Mouse (Mus musculus) heart, embryonic 13.5 days (tissue): Measurements from ENCODE around the gene Tspan31. TPM values are rescaled to one million over a fixed set of nuclear protein-coding genes. Genes with fewer than 3 reads are reported as not detected.

Experiments used
- ATAC-seq: fragments of 200-750 bp; cut with Nextera tagmentation; 2 replicates; pipeline ENCODE4 v1.8.0; 2017; ENCODE audit warnings: moderate TSS enrichment; ENCODE audit not compliant: insufficient number of reproducible peaks, low FRiP score, low TSS enrichment; ENCODE audit errors: extremely low read depth
- H3K27ac ChIP-seq: fragments of 300-500 bp; sonication (generic); replicated peaks from 2 replicates; pipeline ENCODE4 v1.5.1; 2015; ENCODE audit warnings: moderate library complexity, mild to moderate bottlenecking, inconsistent platforms
- H3K27me3 ChIP-seq: fragments of 300-500 bp; sonication (generic); replicated peaks from 2 replicates; pipeline ENCODE4 v1.6.1; 2015; ENCODE audit warnings: mild to moderate bottlenecking, inconsistent platforms
- H3K36me3 ChIP-seq: fragments of 300-500 bp; sonication (generic); 2 replicates; pipeline ENCODE4 v1.6.1; 2015; ENCODE audit warnings: mild to moderate bottlenecking, inconsistent platforms
- H3K4me1 ChIP-seq: fragments of 300-500 bp; sonication (generic); 2 replicates; pipeline ENCODE4 v1.6.1; 2015; ENCODE audit warnings: inconsistent platforms
- H3K4me2 ChIP-seq: fragments of 300-500 bp; sonication (generic); 2 replicates; pipeline ENCODE4 v1.6.1; 2015; ENCODE audit warnings: inconsistent platforms, mild to moderate bottlenecking, moderate library complexity
- H3K4me3 ChIP-seq: fragments of 300-500 bp; sonication (generic); 2 replicates; pipeline ENCODE4 v1.5.1; 2015; ENCODE audit warnings: moderate library complexity, mild to moderate bottlenecking, inconsistent platforms
- H3K9ac ChIP-seq: fragments of 300-500 bp; sonication (generic); 2 replicates; pipeline ENCODE4 v1.6.1; 2015; ENCODE audit warnings: inconsistent platforms, mild to moderate bottlenecking, moderate library complexity
- H3K9me3 ChIP-seq: fragments of 300-500 bp; sonication (generic); 2 replicates; pipeline ENCODE4 v1.6.1; 2016; ENCODE audit warnings: inconsistent platforms
- WGBS: fragments of 180-500 bp; shearing (Covaris S2); methylation state at CpG from one replicate; pipeline ENCODE4 v1.1.7; 2015; ENCODE audit warnings: mixed read lengths; 5-methylcytosine and 5-hydroxymethylcytosine counted together
- polyA plus RNA-seq: library from polyadenylated mRNA; unstranded; fragments of >200 nt; fragmentation: Nextera tagmentation; extraction: Ambion mirVana; gene quantifications from 2 replicates; pipeline ENCODE4 v1.2.1, GENCODE M21; 2015

Gene Tspan31
- polyA plus RNA-seq, 1 experiment from 2014 or later = 110 TPM

DNA sequence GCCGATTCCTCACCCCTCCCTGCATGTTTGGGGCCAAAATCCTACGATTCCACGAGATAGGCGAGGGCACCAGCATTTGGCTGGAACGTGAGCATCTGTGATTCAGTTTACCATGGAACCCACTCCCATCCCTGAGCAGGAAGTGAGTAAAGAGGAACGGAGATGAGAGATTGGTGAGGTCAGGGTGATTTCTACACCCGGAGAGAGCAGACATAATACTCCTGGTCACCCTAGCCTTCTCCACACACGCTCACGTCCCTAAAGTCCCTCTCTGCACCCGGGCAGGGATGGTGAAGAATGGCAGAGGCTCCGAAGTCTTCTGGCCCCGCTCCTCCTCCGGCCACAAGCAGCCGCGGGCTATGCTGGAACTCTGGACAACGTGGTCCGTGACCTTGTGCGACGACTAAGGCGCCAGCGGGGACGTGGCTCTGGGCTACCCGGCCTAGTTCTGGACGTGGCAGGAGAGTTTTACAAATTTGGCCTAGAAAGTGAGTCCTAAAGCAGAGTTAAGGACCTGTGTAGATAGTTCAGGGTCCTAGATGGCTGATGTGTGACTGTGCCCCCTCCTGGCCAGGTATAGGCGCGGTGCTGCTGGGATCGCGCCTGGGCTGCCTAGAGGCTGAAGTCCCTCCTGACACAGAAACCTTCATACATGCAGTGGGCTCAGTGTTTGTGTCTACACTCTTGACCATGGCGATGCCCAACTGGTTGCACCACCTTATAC is 20.5 kb downstream of the Tspan31 start:
- Histone ChIP-seq H3K9ac (peak overlapping the region; percentile 50; the same call in 1 of the 2 replicates), H3K4me3 (peak overlapping the region; percentile 32), H3K27me3 (peaks cover 80% of the 10 kb centered on the region), H3K27ac (no peak overlapping the region), H3K36me3 (peaks cover 12% of the 10 kb centered on the region), H3K4me2 (peak overlapping the region; percentile 51), H3K4me1 (peaks cover 21% of the 10 kb centered on the region), H3K9me3 (no peaks in the 10 kb centered on the region)
- ATAC-seq = no peak
- WGBS = 3% methylated on average over 29 of the region's 29 CpGs

DNA sequence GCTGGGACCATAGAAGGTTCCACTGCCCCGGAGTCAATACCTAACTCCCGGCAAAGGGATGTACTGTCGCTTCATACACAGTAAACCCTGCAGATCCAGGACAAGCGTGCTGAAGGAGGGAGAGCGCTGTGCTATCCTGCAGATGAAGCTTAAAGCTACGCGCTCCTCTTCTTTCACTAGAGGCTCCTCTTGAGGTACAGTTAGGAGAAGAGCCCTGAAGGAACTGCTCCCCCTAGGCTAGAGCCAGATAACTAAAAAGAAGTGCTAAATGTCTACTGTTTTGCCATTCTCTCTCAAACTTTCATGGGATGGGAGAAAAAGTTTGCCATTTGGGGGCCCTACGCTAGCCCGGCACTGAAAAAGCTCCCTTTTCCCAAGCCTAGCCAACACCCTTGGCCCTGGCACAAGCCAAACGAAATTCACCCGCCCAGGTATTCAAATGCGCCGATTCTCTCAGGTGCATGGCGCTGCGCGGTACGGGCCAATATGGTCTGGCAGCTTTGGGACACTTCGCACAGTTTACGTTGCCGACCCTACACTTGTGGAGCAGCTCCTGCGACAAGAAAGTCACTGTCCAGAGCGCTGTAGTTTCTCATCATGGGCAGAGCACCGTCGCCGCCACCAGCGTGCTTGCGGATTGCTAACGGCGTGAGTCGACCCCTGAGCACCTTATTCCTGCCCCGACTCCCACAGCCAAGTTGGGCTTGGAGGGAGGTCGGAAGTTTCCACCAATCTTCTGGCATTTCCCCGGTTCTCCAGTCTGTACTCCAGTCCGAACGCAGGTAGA is 21.3 kb downstream of the Tspan31 start:
- Histone ChIP-seq H3K9me3 (no peaks in the 10 kb centered on the region), H3K4me1 (peaks cover 21% of the 10 kb centered on the region), H3K4me3 (peak overlapping the region; percentile 32), H3K36me3 (peaks cover 20% of the 10 kb centered on the region), H3K27me3 (peaks cover 73% of the 10 kb centered on the region), H3K4me2 (peak overlapping the region; percentile 51), H3K27ac (no peak overlapping the region), H3K9ac (peak overlapping the region; percentile 50; the same call in 1 of the 2 replicates)
- no peak for ATAC-seq
- 5% methylated on average over 35 of the region's 35 CpGs for WGBS

DNA sequence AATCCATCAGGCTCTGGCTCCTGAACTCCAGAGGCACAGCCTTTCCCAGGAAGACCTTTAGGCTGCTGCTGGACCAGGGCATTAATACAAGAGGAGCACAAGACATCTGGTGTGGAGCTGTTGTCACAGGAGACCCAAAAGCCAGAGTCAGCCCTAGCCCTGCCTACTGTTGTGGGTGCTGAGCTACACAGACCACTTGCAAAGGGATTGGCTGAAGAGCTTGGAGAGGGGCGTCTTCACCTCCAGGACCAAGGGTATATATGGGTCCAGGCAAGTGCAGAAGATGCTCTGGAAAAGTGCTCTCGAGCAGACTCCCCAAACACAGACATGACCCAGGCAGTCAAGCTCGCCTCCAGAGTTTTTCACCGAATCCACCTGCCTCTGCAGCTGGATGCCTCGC is 22.1 kb downstream of the Tspan31 start, which contains the start of gene Cyp27b1:
Gene Cyp27b1, plus strand, starts transcription at position 297 of the 400 bp plus-strand sequence.
- H3K27me3 ChIP-seq = peaks cover 65% of the 10 kb centered on the region
- WGBS = 25% methylated on average over 5 of the region's 5 CpGs

DNA sequence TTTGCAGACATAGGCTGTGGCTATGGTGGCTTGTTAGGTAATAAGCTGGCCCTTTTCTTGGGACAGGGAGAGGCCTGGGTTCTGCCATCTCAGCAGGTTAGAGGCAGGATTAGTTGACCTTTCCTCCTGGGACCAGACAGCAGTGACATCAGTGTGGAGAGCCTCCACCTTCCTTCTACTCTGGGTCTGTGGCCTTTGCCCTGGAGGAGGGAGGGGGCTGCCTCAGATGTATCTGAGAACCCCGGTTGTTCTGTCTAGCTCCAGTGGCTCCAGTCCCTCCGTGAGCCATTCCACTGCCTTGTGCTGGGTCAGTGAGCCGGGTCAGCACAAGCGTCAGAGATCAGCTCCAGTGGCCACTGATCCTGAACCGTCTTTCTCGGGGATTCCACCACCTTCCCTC is 26.9 kb downstream of the Tspan31 start:
- peaks cover 40% of the 10 kb centered on the region for H3K27me3 ChIP-seq
- no peak for ATAC-seq
- H3K4me1 ChIP-seq = peaks cover 13% of the 10 kb centered on the region
- H3K9ac ChIP-seq = no peak overlapping the region; the same call in 1 of the 2 replicates
- no peak overlapping the region for H3K27ac ChIP-seq
- no peak overlapping the region for H3K4me3 ChIP-seq
- no peak overlapping the region for H3K4me2 ChIP-seq
- whole genome bisulfite sequencing = 90% methylated on average over 6 of the region's 6 CpGs
- no peaks in the 10 kb centered on the region for H3K9me3 ChIP-seq
- H3K36me3 ChIP-seq = peaks cover 28% of the 10 kb centered on the region

More for the DNA sequence above, 22.1 kb downstream of the Tspan31 start, which contains the start of gene Cyp27b1:
- peak within 1 kb of the TSS; percentile 32 for H3K4me3 ChIP-seq
- no peak within 1 kb of the TSS for H3K27ac ChIP-seq
- H3K9me3 ChIP-seq = no peaks in the 10 kb centered on the region
- peaks cover 22% of the 10 kb centered on the region for H3K4me1 ChIP-seq
- peaks cover 28% of the 10 kb centered on the region for H3K36me3 ChIP-seq
- peak within 1 kb of the TSS; percentile 50; the same call in 1 of the 2 replicates for H3K9ac ChIP-seq
- ATAC-seq = no peak
- peak within 1 kb of the TSS; percentile 51 for H3K4me2 ChIP-seq

DNA sequence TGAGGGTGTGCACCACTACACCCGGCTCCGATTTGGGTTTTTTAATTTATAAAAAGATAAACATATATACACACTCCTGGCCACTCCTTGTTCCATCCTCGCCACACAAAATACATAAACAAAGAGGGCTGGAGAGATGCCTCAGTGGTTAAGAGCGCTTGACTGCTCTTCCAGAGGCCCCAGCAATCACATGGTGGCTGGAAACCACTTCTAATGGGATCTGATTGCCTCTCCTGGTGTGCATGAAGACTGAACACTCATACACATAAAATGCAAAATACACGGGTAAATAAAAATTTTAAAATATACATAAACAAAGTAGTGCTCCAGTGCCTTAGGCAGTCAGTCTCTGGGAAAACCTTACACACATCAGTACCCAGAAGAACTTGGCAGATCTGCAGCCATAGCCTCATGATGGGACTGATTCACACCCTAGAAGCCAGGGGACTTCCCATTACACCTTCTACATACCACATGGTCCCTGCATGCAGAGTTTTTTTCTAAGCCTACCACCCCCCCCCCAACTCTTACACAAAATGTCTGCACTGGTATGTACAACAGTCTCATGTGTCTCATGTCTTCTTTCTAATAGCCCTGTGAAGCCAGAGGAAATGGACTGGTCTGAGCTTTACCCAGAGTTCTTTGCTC is 27.5 kb downstream of the Tspan31 start:
- H3K9me3 ChIP-seq = no peaks in the 10 kb centered on the region
- peaks cover 28% of the 10 kb centered on the region for H3K36me3 ChIP-seq
- ATAC-seq = no peak
- peak overlapping the region; percentile 97 for H3K4me2 ChIP-seq
- peaks cover 13% of the 10 kb centered on the region for H3K4me1 ChIP-seq
- H3K27me3 ChIP-seq = peaks cover 40% of the 10 kb centered on the region
- H3K4me3 ChIP-seq = peak overlapping the region; percentile 86
- peak overlapping the region; percentile 86 for H3K9ac ChIP-seq
- WGBS = 22% methylated on average over 5 of the region's 5 CpGs
- peak overlapping the region; percentile 69; the same call in 1 of the 2 replicates for H3K27ac ChIP-seq

DNA sequence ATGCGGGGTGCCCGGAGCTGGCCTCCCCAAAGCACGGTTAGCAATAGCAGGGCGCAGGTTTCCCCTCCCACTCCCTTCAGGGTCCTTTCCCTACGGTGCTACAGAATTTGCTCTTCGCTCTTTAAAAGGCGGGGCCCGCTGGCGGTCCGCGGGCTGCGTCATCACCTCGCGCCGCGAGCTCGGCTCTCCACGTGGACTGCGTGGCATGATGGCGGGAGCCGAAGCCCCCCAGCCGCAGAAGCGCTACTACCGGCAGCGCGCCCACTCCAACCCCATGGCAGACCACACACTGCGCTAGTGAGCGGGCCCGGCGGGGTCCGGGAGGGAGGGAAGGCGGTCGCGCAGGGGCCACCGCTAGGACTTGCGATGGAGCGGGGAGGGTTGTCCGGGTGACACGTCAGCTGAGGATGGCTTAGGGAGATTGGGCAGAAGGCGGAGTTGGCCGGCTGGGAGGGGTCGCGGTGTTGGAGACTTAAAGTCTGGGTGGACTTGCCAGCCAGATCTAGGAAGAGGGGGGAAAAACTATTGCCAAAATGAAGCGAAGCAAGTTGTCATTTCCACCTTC is 28.2 kb downstream of the Tspan31 start:
- Histone ChIP-seq H3K9ac (peak overlapping the region; percentile 86), H3K27ac (peak overlapping the region; percentile 69), H3K4me1 (peaks cover 13% of the 10 kb centered on the region), H3K4me3 (peak overlapping the region; percentile 86), H3K4me2 (peak overlapping the region; percentile 97), H3K9me3 (no peaks in the 10 kb centered on the region), H3K27me3 (peaks cover 37% of the 10 kb centered on the region), H3K36me3 (peaks cover 28% of the 10 kb centered on the region)
- under 1% methylated on average over 44 of the region's 44 CpGs for WGBS
- peak; percentile 74 for ATAC-seq

DNA sequence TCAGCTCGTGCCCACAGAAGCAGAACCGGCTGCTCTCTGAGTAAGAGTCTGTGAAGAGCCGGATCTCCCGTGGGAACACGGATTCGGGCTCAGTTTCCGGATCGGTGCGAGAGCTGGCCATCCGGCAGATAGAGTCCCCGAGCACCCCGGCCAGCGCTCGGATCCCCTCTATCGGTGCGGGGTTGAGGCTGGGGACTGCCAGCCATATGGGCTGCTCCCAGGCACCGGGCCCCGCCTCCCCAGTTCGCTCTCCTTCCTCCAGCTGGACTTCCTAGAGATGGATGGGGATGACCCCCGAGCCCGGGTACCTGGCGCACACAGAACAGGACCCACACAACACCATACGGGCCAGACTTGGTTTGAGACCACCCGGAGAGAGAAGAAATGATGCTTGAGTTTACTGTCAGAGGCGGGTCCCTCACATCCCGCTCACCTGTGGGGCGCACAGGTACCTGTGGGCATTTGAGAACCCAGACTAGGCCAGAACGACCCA is 28.7 kb downstream of the Tspan31 start, which contains the start of the genes Mettl1 and Eef1akmt3:
Gene Mettl1, plus strand, starts transcription at position 141 of the 493 bp plus-strand sequence.
Gene Eef1akmt3, minus strand, starts transcription at position 240 of the 493 bp plus-strand sequence.
- Histone ChIP-seq H3K4me3 (peak within 1 kb of the TSS; percentile 86), H3K4me2 (peak within 1 kb of the TSS; percentile 97), H3K27ac (peak within 1 kb of the TSS; percentile 69), H3K36me3 (peaks cover 23% of the 10 kb centered on the region), H3K9me3 (no peaks in the 10 kb centered on the region), H3K27me3 (peaks cover 36% of the 10 kb centered on the region), H3K9ac (peak within 1 kb of the TSS; percentile 86), H3K4me1 (peaks cover 13% of the 10 kb centered on the region)
- ATAC-seq = peak; percentile 23; the same call in 1 of the 2 replicates
- WGBS = 0% methylated on average over 28 of the region's 28 CpGs

DNA sequence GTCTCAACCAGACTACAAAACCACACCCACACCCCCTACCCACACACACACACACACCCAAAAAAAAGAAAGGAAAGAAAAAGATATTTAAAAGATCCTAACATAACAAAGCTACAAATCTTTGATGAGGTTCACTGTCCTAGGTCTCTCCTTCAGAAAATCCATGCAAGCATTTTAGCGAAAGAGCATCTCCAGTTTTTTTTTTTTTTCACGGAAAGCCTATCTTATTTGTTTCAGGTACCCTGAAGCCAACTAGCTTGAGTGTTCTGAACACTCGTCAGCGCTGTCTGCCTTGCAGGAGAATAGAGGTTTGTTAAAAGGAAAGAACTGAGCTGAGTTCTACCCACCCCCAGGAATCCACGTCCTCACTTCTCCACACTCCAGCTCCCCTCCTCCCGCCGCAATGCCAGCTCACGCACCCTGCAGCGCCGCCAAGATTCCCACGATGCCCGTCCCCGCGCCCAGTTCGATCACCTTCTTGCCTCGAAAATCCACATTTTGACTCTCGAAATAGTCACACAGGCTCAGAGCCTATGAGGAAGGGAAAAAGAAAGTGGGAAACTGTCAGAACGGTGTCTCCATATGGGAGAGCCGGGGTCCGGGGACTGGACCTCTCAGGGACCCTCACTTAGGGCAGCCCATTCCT is 29.4 kb downstream of the Tspan31 start:
- Histone ChIP-seq H3K4me1 (peaks cover 13% of the 10 kb centered on the region), H3K27me3 (peaks cover 37% of the 10 kb centered on the region), H3K27ac (no peak overlapping the region), H3K9ac (peak overlapping the region; percentile 86), H3K4me3 (peak overlapping the region; percentile 86), H3K4me2 (peak overlapping the region; percentile 97), H3K9me3 (no peaks in the 10 kb centered on the region), H3K36me3 (peaks cover 21% of the 10 kb centered on the region)
- ATAC-seq = no peak
- WGBS = 2% methylated on average over 20 of the region's 20 CpGs

DNA sequence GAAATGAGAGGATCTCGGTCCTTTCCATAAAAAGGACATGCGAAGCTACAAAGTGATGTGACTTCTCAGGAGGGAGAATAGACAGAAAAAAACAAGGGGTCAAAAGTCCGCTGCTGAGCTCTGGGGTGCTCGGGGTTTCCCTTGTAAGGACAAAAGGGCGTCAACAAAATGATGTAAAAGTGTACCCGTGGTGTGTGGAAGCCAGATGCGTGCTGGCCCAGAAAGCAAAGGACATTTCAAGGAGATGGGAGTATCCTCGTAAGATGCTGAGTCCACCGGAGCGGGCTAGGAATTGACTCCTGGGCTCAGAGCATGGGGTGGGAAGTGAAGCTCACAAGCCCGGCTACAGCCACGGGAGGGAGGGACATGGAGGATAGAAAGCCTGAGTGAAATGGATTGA is 32.4 kb downstream of the Tspan31 start:
- ATAC-seq = no peak
- no peak overlapping the region for H3K9ac ChIP-seq
- H3K27me3 ChIP-seq = peaks cover 37% of the 10 kb centered on the region
- H3K27ac ChIP-seq = no peak overlapping the region
- H3K4me2 ChIP-seq = no peak overlapping the region
- H3K4me3 ChIP-seq = no peak overlapping the region
- peaks cover 8% of the 10 kb centered on the region for H3K4me1 ChIP-seq
- H3K36me3 ChIP-seq = no peaks in the 10 kb centered on the region
- no peaks in the 10 kb centered on the region for H3K9me3 ChIP-seq
- 69% methylated on average over 12 of the region's 12 CpGs for WGBS

DNA sequence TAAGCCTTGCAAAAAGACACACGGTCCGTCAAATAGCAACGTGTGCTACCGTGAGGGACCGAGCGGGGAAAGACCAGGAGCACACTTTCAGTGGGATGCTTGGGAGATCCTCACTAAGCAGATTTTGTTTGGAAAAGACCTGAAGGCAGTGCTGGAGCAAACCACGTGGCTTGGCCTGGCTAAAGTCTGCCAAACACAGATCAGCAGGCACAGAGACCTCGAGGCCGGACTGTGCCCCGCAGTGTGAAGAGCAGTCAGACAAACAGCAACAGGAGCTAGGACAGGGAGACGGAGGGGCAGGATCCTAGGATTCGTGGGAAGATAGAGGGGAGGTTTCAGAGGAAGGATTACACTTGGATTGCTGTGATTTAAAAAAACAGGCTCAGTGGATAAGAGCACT is 33.8 kb downstream of the Tspan31 start:
- Histone ChIP-seq H3K9me3 (no peaks in the 10 kb centered on the region), H3K27ac (no peak overlapping the region), H3K9ac (no peak overlapping the region), H3K36me3 (no peaks in the 10 kb centered on the region), H3K4me1 (peaks cover 4% of the 10 kb centered on the region; the same call in 1 of the 2 replicates), H3K27me3 (peaks cover 37% of the 10 kb centered on the region), H3K4me3 (no peak overlapping the region), H3K4me2 (no peak overlapping the region)
- no peak for ATAC-seq
- 72% methylated on average over 12 of the region's 12 CpGs for WGBS
